Mouse (Mus musculus) bone marrow, adult 2 months (tissue): ENCODE measurements around the gene Gm26657.

ENCODE experiments used
- CTCF ChIP-seq: fragments of 200-500 bp; IDR thresholded peaks from 2 replicates; pipeline ENCODE4 v1.5.1; 2011; ENCODE audit warnings: low read length, control low read depth; ENCODE audit not compliant: control insufficient read depth, insufficient read depth
- POLR2A ChIP-seq: fragments of 200-500 bp; IDR thresholded peaks from 2 replicates; pipeline ENCODE4 v1.6.1; 2011; ENCODE audit warnings: low read depth, mild to moderate bottlenecking, control low read depth, low read length, borderline replicate concordance; ENCODE audit not compliant: control insufficient read depth

DNA sequence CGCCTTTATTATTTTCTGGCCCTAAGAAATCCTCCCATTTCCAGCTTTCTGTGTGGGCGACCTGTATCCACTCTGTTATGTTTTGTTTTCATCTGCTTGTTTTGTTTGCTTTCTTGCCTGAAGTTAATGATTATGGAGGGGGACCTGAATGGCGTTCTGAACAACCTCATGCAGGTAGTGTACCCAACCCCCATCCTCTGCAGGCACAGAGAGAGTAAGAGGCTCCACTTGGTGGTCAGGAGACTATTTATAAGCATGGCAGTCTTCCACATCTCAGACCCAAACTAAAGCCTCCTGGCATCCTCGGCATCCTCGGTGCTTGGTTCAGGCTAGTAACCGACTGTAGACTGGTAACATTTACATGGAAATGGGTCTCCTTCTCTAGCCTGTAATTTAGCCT lies 17.5 kb upstream of the Gm26657 start:
- TF ChIP-seq CTCF (no peak), POLR2A (no peak)
